Mouse (Mus musculus) retina, adult 2 months (tissue): Measurements from ENCODE around the gene Ubap1l.

Source experiments
- DNase-seq: peaks from one replicate; pipeline ENCODE4 v3.0.0-alpha.2; 2012; ENCODE audit warnings: low read depth, low spot score

The Ubap1l gene

DNA sequence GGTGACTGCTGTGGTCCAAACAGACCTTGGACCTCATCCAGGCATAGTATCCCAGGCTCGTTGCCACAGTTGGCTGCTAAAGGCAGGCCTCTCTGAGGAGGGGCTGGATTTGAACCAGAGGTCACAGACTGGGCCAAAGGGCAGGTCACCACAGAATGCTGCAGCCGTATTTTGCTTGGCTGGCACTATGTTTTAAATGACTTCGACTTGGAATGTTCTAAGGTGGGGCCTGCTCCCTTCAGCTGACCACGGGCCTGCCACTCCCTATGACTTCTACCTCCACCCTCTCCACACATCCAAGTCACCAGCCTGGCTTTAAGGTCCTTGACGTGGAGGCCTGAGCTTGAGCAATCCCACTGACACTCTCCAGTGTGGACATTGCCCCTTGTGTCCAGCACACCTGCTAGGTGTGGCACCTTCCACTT, 48.0 kb downstream of the Ubap1l start:
- DNase-seq: no peak

DNA sequence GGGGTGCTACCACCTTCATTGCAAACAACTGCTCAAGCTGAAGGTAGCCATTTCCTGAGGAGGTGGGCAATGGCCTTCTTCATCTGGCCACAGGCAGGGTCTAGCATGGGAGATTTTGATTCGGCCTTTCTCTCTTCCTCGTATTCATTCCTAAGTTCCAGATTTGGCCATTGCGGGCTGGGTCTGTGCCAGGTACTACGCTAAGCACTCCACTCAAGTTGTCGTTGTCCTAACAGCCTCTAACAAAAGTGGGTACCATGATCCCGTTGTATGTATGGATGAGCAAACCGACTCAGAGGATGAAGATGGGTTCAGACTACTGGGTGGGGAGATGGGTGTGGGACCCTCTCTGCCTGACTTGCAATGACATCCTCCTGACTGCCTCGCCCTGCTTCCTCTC, 49.5 kb downstream of the Ubap1l start:
- DNase-seq: no peak

GRCm38 (mm10) chr9:65411326-65411725, 50.5 kb downstream of the Ubap1l start:
- no peak for DNase-seq

DNA sequence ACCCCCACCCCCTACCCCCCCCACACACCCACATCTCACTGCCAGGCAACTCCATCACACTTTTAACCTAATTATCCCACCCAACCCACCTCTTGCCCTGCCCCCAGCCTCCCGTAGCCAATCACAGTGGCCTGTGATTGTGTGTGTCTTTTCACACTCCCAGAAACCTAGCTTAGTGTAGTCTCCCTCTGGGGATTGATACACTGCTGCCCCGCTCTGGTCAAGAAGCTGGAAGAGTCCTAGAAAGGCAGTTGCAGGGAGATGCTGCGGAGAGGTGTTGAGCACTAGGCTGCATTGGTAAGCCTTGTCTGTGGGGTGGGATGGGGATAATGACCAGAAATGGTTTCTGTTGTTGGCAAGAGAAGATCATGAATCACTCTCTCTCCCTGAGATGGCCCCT, 56.9 kb downstream of the Ubap1l start:
- DNase-seq: no peak

GRCm38 (mm10) chr9:65419633-65420032, 58.8 kb downstream of the Ubap1l start:
- DNase-seq: no peak

- DNase-seq: no peak
Observed at GRCm38 (mm10) chr9:65422760-65423501, 62.1 kb downstream of the Ubap1l start, which contains the start of gene Slc51b. Gene Slc51b, minus strand, starts transcription at chr9:65422955.

DNA sequence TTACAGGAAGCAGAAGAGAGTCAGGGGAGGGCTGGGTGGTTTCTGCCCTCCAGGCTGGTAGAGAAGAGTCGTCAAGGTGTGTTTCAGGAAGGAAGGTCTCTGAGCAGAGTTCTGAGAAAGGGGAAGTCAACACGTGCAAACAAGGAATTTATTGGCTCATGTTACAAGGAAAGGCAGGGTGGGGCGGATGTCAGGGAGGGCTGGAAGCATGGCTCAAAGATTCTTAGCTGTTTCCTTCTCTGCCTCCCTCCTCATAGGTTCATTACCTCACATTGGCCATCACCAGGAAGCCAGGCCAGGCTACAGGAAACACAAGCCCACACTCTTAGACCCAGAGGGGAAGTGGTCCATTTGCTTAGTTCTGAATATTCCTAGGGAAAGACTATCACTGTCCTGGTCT, 63.6 kb downstream of the Ubap1l start:
- DNase-seq: no peak

DNA sequence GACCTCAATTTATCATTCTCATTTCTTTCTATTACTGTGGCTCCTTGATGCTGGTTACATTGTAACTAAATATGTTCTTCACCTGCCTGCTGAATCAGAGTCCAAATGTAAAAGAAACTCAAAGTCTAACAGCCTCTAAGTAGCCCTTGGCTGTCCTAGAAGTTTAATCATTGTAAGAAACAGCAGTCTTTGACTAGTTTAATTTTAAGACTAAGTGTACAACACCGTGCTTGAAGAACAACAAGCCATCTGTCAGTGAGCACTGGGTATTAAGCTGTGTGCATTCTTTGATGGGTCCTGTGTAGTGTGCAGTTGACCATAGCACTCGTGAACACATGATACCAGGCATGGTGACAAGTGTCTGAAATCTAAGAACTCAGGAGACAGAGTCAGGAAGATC, 66.7 kb downstream of the Ubap1l start:
- DNase-seq: no peak

GRCm38 (mm10) chr9:65428003-65428402, 67.2 kb downstream of the Ubap1l start:
- no peak for DNase-seq
